Mouse (Mus musculus) ES-Bruce4 (cell line): ENCODE measurements around the gene Dennd2a. TPM values are rescaled to one million over a fixed set of nuclear protein-coding genes. Genes with fewer than 3 reads are reported as not detected.
"Not testable (repeated sequence)": the region's sequence is repeated elsewhere in the genome, so short reads cannot be mapped to it uniquely, and the experiment has no call there.

Source experiments
- H3K27ac ChIP-seq: 2 replicates; pipeline ENCODE4 v1.5.1; 2012; ENCODE audit warnings: low read length, inconsistent platforms; ENCODE audit not compliant: insufficient read depth
- H3K27me3 ChIP-seq: 2 replicates; pipeline ENCODE4 v1.6.1; 2012; ENCODE audit warnings: mild to moderate bottlenecking, low read length, inconsistent platforms; ENCODE audit not compliant: control insufficient read depth, poor library complexity, insufficient read depth, severe bottlenecking
- H3K36me3 ChIP-seq: 2 replicates; pipeline ENCODE4 v1.6.1; 2012; ENCODE audit warnings: inconsistent platforms, mild to moderate bottlenecking, low read length, moderate library complexity; ENCODE audit not compliant: control insufficient read depth, poor library complexity, insufficient read depth, severe bottlenecking
- H3K4me1 ChIP-seq: one replicate; pipeline ENCODE4 v1.8.1; 2011; ENCODE audit warnings: low read length; ENCODE audit not compliant: control insufficient read depth, insufficient read depth
- H3K4me3 ChIP-seq: 2 replicates; pipeline ENCODE4 v1.5.1; 2011; ENCODE audit warnings: low read depth, mild to moderate bottlenecking, low read length
- H3K9ac ChIP-seq: 2 replicates; pipeline ENCODE4 v1.6.1; 2012; ENCODE audit warnings: low read depth, mild to moderate bottlenecking, inconsistent platforms; ENCODE audit not compliant: poor library complexity, severe bottlenecking
- H3K9me3 ChIP-seq: replicated peaks from 2 replicates; pipeline ENCODE4 v1.6.1; 2012; ENCODE audit warnings: mild to moderate bottlenecking, low read length, inconsistent platforms; ENCODE audit not compliant: control insufficient read depth, poor library complexity, insufficient read depth, severe bottlenecking
- CTCF ChIP-seq: IDR thresholded peaks from one replicate; pipeline ENCODE4 v1.8.1; 2011; ENCODE audit warnings: low read depth, low read length
- EP300 ChIP-seq: IDR thresholded peaks from 2 replicates; pipeline ENCODE4 v1.6.1; 2011; ENCODE audit warnings: low read depth, low read length; ENCODE audit not compliant: insufficient read depth
- POLR2A ChIP-seq: IDR thresholded peaks from one replicate; pipeline ENCODE4 v1.8.1; 2011; ENCODE audit warnings: low read length; ENCODE audit not compliant: insufficient read depth
- polyA plus RNA-seq: library from polyadenylated mRNA; stranded (reverse); fragments of >200 nt; gene quantifications from 2 replicates; pipeline ENCODE4 v1.2.4, GENCODE M21; 2011; ENCODE audit warnings: low read depth; ENCODE audit not compliant: missing spikeins, insufficient read depth, insufficient read length

Gene Dennd2a
- polyA plus RNA-seq, 1 experiment: 29.8 TPM

- Histone ChIP-seq H3K4me1 (peaks cover 12% of the 10 kb centered on the region), H3K36me3 (no peaks in the 10 kb centered on the region), H3K9me3 (no peaks in the 10 kb centered on the region), H3K27ac (peak overlapping the region; percentile 100), H3K4me3 (0 out of 2 replicates have a peak overlapping the region, but pooled peaks have one; percentile 16), H3K9ac (peak overlapping the region; percentile 11), H3K27me3 (no peaks in the 10 kb centered on the region)
- TF ChIP-seq POLR2A (no peak), EP300 (no peak), CTCF (no peak)
Observed at GRCm38 (mm10) chr6:39447429-39448185, 110.1 kb downstream of the Dennd2a start.

- peak overlapping the region; percentile 96 for H3K9ac ChIP-seq
- H3K4me3 ChIP-seq: peak overlapping the region; percentile 10
- no peaks in the 10 kb centered on the region for H3K9me3 ChIP-seq
- peak; percentile 30 for TF ChIP-seq CTCF
- no peak for TF ChIP-seq POLR2A
- peak; percentile 100 for TF ChIP-seq EP300
- peaks cover 12% of the 10 kb centered on the region for H3K4me1 ChIP-seq
- H3K27ac ChIP-seq: peak overlapping the region; percentile 100
- H3K36me3 ChIP-seq: no peaks in the 10 kb centered on the region
- no peaks in the 10 kb centered on the region for H3K27me3 ChIP-seq
Observed at GRCm38 (mm10) chr6:39445801-39446572, 111.7 kb downstream of the Dennd2a start.

GRCm38 (mm10) chr6:39442786-39443287 is 114.8 kb downstream of the Dennd2a start:
- peak overlapping the region; percentile 34 for H3K9ac ChIP-seq
- H3K4me1 ChIP-seq: peaks cover 8% of the 10 kb centered on the region
- no peaks in the 10 kb centered on the region for H3K9me3 ChIP-seq
- no peaks in the 10 kb centered on the region for H3K36me3 ChIP-seq
- H3K4me3 ChIP-seq: no peak overlapping the region
- TF ChIP-seq CTCF (no peak), EP300 (no peak), POLR2A (no peak)
- peak overlapping the region; percentile 98 for H3K27ac ChIP-seq
- H3K27me3 ChIP-seq: no peaks in the 10 kb centered on the region

- H3K27me3 ChIP-seq: no peaks in the 10 kb centered on the region
- H3K4me3 ChIP-seq: no peak overlapping the region
- TF ChIP-seq POLR2A: no peak
- TF ChIP-seq EP300: peak; percentile 70
- peak overlapping the region; percentile 88; the same call in 1 of the 2 replicates for H3K27ac ChIP-seq
- H3K9me3 ChIP-seq: no peaks in the 10 kb centered on the region
- H3K9ac ChIP-seq: no peak overlapping the region
- no peaks in the 10 kb centered on the region for H3K36me3 ChIP-seq
- peaks cover 7% of the 10 kb centered on the region for H3K4me1 ChIP-seq
Observed at GRCm38 (mm10) chr6:39440207-39440606, 117.5 kb downstream of the Dennd2a start.

- H3K4me1 ChIP-seq, H3K9me3 ChIP-seq, H3K4me3 ChIP-seq, H3K9ac ChIP-seq, H3K27me3 ChIP-seq, H3K36me3 ChIP-seq: not testable (repeated sequence)
- peak overlapping the region; percentile 94 for H3K27ac ChIP-seq
- TF ChIP-seq EP300: peak; percentile 88
Observed at GRCm38 (mm10) chr6:39437519-39437918, 120.1 kb downstream of the Dennd2a start.

- H3K27me3 ChIP-seq: no peaks in the 10 kb centered on the region
- no peaks in the 10 kb centered on the region for H3K36me3 ChIP-seq
- no peak overlapping the region for H3K4me3 ChIP-seq
- H3K27ac ChIP-seq: peak overlapping the region; percentile 66
- TF ChIP-seq CTCF: no peak
- TF ChIP-seq POLR2A: no peak
- no peak for TF ChIP-seq EP300
- no peak overlapping the region for H3K9ac ChIP-seq
- peaks cover 11% of the 10 kb centered on the region for H3K4me1 ChIP-seq
- H3K9me3 ChIP-seq: no peaks in the 10 kb centered on the region
Observed at GRCm38 (mm10) chr6:39435875-39436274, 121.8 kb downstream of the Dennd2a start.
